Mouse (Mus musculus): ENCODE data around the gene Mgll.

DNA sequence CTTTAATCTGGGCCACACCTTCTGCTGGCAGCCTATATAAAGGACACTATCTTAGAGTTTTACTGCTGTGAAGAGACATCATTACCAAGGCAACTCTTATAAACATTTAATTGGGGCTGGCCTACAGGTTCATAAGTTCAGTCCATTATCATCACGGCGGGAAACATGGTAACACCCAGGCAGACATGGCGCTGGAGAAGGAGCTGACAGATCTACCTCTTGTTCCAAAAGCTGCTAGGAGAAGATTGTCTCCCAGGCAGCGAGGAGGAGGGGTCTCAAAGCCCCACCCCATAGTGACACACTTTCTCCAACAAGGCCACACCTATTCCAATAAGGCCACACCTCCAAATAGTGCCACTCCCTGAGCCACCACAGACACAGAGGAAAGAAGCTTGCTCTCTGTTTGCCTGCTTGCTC is 58.8 kb downstream of the Mgll start:
- TF ChIP-seq CTCF (IDR thresholded peaks at IDR 0.05; ENCODE audit: low read depth, low read length) = no peak
- TF ChIP-seq POLR2A (IDR thresholded peaks at IDR 0.05; ENCODE audit: extremely low read depth, insufficient read depth, low read length) = no peak
